Mouse (Mus musculus) gastrocnemius, postnatal 4 days (tissue): ENCODE measurements around the gene Emc7. TPM values are rescaled to one million over a fixed set of nuclear protein-coding genes. Genes with fewer than 3 reads are reported as not detected.
"Not testable (repeated sequence)": the region's sequence is repeated elsewhere in the genome, so short reads cannot be mapped to it uniquely, and the experiment has no call there.

Experiments
- DNase-seq, 2 experiments: peaks; one replicate each; pipeline ENCODE4 v3.0.0; 2021 to 2022; ENCODE audit warnings: low spot score in 2 of 2, mixed read lengths in 2 of 2
- long read RNA-seq, 2 experiments: library from polyadenylated mRNA; stranded (forward); transcript quantifications; one replicate each; pipeline ENCODE4 v2.0.0; 2021
- total RNA-seq, 2 experiments: library from RNA; stranded (reverse); gene quantifications; 2 replicates each; pipeline ENCODE4 v1.2.3; 2021

Gene Emc7
- 10 to 100 TPM; 15.1 to 16.7 TPM for total RNA-seq
- long read RNA-seq, experiment 1, full-length matches to known transcripts = 65 of 75 reads
- long read RNA-seq, experiment 1, partial matches to known transcripts = 0 of 75 reads
- long read RNA-seq, experiment 1, other reads (novel, unspliced or antisense) = 10 of 75 reads
- long read RNA-seq, experiment 2, full-length matches to known transcripts = 63 of 68 reads
- long read RNA-seq, experiment 2, partial matches to known transcripts = 0 of 68 reads
- long read RNA-seq, experiment 2, other reads (novel, unspliced or antisense) = 5 of 68 reads

GRCm38 (mm10) chr2:112454862-112455564, at the start of gene Emc7:
Gene Emc7 (plus strand): TSS chr2:112454997.
- peak; percentile 98 to 99 for DNase-seq

DNA sequence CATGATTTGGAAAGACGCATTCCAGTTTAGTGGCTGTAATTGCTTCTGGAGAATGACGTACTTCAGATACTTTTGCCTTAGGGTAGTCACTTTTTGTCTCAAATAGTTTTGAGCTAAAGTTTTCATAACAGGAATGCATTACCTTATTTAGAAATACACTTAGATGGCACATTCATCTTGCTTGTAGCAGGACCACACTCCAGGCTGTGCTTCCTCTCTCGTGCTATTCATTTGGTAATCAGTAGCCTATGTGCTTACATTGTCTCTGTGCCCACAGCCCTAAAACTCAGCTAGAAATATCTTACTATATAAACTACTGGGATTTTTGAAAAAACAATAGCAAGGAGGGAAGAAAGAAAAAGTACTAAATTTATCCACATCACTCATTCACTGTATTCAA, 47.8 kb upstream of the Emc7 start:
- no peak for DNase-seq

GRCm38 (mm10) chr2:112425308-112425707, 29.5 kb upstream of the Emc7 start:
- DNase-seq = no peak

DNA sequence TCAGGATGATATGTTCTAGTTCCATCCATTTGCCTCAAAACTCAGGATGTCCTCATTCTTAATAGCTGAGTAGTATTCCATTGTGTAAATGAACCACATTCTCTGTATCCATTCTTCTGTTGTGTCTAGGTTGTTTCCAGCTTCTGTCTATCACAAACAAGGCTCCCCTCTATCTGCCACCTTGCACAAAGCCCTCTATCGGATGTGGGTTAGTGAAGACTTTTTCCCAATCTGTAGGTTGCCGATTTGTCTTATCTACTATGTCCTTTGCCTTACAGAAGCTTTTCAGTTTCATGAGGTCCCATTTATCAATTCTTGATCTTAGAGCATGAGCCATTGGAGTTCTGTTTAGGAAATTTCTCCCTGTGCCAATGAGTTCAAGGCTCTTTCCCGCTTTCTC, 26.3 kb upstream of the Emc7 start:
- DNase-seq = not testable (repeated sequence)

GRCm38 (mm10) chr2:112429665-112430064, 25.1 kb upstream of the Emc7 start:
- no peak for DNase-seq

DNA sequence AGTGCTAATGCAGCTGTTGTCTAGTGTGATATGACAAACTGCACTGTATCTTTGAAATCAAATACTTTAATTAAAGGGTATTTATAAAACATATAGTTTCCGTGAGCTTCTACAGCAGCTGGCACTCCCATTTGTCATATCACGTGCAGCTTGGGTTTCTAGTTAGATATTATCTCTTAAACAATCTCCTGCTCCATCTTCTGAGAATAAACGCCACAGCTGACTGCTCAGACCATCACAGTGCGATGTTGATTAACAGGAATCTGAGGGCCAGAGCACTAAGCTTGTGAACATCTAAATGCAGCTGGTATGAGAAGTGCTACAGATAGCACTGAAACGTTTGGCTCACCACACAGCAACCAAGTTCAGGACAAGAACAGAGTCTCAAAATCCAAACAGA, 24.4 kb upstream of the Emc7 start:
- DNase-seq = no peak

DNA sequence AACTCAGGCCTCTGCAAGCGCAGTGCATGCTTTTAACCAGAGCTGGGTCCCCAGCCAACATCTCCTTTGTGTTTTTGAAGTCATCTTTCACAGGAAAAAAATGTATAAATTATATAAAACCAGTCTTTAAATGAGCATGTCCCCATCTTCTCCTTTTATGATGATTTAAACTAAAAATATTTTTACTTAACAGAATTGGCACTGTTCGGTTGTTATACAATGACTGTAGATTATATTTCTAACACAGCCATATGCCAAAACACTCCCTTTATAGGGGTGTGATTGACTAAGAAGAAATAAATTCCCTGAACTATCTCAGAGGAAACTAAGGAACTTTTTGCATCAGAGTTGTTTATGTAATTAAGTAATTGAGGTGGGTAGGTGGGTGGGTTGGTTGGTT, 22.3 kb upstream of the Emc7 start:
- DNase-seq = no peak

GRCm38 (mm10) chr2:112433359-112433758, 21.4 kb upstream of the Emc7 start:
- DNase-seq = no peak

GRCm38 (mm10) chr2:112436292-112436691, 18.5 kb upstream of the Emc7 start:
- DNase-seq = no peak

GRCm38 (mm10) chr2:112437589-112437988, 17.2 kb upstream of the Emc7 start:
- DNase-seq = no peak

DNA sequence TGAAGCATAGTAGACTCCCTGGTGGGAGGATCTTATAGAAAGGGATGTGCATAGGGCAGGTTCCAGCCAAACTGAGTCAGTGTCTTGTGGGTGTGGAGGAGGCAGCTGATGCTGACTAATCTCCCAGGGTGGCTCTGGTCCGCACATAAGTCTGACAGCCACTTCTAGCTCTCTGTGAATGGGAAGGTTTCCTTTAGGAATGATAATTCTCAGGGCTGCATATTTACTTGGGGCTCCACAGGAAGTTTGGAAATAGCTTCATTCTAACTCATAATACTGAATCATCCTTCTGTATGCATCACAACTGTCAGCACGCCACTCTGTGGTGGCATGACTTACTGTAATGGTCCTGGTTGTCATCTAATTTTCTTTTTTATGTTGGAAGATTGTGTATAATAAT, 11.3 kb upstream of the Emc7 start:
- no peak for DNase-seq

DNA sequence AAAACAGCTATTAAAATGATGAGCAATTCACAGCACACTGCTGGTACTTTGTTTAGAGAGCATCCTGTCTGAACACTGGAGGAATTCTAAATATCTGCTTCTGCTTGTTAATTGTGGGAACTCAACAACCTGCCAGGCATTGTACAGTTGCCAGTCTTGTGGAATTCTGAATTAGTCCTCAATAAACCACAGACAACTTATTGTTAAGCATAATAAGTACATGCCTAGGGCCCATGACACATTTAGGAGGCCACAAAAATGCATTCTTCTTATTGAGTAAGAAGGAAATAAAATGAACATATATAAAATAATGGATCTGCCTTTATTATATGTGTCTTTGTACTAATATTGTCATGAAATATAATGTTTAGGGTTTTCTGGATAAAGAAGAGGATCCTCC, 9.3 kb upstream of the Emc7 start:
- DNase-seq = no peak

- not testable (repeated sequence) for DNase-seq
Observed at GRCm38 (mm10) chr2:112448046-112448445, 6.8 kb upstream of the Emc7 start.

DNA sequence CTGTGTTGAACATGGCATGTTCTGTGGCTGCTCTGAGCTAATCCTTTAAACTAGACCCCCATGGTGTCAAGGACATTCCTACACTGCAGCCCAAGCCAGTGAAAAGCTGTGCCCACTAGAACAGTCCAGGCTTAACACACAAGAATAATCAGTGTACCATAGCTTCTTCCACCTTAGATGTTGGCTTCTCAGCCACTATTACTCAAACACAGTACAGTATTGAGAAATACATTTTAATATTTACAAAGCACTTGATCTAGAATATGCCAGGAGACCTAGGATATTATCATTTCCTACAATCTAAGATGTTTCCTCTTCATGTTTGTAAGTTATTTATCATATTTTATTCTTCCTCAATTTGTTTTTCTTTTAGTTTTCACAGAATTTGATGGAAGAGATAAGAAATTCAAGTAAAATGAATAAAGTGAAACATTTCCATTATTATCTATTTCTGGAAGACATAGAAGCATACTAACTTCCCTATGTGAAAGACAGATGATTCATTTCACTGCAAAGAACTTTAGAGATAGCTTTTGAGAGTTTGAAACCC, 6.2 kb upstream of the Emc7 start:
- DNase-seq = no peak

GRCm38 (mm10) chr2:112449597-112450296, 5.0 kb upstream of the Emc7 start:
- no peak for DNase-seq

DNA sequence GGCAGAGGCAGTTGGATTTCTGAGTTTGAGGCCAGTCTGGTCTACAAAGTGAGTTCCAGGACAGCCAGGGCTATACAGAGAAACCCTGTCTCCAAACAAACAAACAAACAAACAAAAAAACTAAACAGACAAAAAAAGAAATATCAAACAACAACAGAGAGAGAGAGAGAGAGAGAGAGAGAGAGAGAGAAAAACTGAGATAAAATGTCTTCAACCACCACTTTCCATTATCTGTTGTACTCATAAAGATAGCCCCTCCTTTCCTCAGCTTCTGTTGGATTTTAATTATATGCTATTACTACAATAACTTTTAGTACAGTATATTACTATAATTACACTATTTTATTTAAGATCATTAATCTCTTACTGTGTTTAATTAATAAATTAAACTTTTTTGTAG, 2.3 kb upstream of the Emc7 start:
- not testable (repeated sequence) for DNase-seq

- no peak for DNase-seq
Observed at GRCm38 (mm10) chr2:112454125-112454861, 504 bp upstream of the Emc7 start.

- no peak for DNase-seq
Observed at GRCm38 (mm10) chr2:112460557-112460956, 5.8 kb downstream of the Emc7 start.

GRCm38 (mm10) chr2:112469542-112469941, 14.7 kb downstream of the Emc7 start:
- no peak for DNase-seq

GRCm38 (mm10) chr2:112470961-112471381, 16.2 kb downstream of the Emc7 start:
- DNase-seq = no peak

DNA sequence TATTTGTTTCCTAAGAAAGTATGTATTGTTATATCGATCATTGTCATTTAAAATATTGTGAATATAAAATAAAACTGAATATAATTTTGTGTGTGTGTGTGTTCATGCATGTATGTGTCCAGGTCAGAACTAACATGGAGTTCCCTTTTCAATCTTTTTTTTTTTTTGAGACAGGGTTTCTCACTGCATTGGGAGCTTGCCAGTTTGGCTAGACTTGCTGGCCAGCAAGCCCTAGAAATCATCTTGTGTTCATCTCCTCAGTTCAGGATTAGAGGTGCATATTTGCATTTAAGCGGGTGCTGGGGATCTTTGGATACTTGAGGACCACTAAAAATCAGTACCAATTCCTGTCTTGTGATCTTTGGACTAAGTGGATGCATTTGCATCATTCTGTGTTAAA, 17.3 kb downstream of the Emc7 start:
- no peak for DNase-seq
